Mouse (Mus musculus) brain, embryonic 14.5 days (tissue): ENCODE data around the gene Rab25. TPM values are rescaled to one million over a fixed set of nuclear protein-coding genes. Genes with fewer than 3 reads are reported as not detected.

Experiments used
- DNase-seq: peaks from one replicate; pipeline ENCODE4 v3.0.0-alpha.2; 2011; ENCODE audit warnings: low read depth
- CTCF ChIP-seq: fragments of 200-500 bp; IDR thresholded peaks from 2 replicates; pipeline ENCODE4 v1.5.1; 2012; ENCODE audit warnings: inconsistent platforms, mild to moderate bottlenecking, moderate library complexity, borderline replicate concordance; ENCODE audit not compliant: insufficient read depth, insufficient read length; ENCODE audit errors: extremely low read depth
- POLR2A ChIP-seq: fragments of 200-500 bp; IDR thresholded peaks from 2 replicates; pipeline ENCODE4 v1.6.1; 2012; ENCODE audit warnings: mild to moderate bottlenecking, inconsistent platforms, borderline replicate concordance; ENCODE audit not compliant: poor library complexity, insufficient read depth, insufficient read length, severe bottlenecking; ENCODE audit errors: extremely low read depth
- polyA plus RNA-seq: library from polyadenylated mRNA; depleted of rRNA; stranded (reverse); fragments of >200 nt; gene quantifications from 2 replicates; pipeline ENCODE4 v1.2.3, GENCODE M21; 2012; rRNA removed

The Rab25 gene
- polyA plus RNA-seq, 1 experiment, result 1.7 TPM

- peak; percentile 50 for DNase-seq
These were observed 53.1 kb downstream of the Rab25 start for GRCm38 (mm10) chr3:88494836-88495628.

GRCm38 (mm10) chr3:88493706-88494582 is 54.2 kb downstream of the Rab25 start:
- no peak for DNase-seq

More at GRCm38 (mm10) chr3:88494836-88495628, 53.1 kb downstream of the Rab25 start:
- TF ChIP-seq POLR2A (no peak), CTCF (no peak)

More at GRCm38 (mm10) chr3:88493706-88494582, 54.2 kb downstream of the Rab25 start:
- TF ChIP-seq POLR2A, result no peak
- no peak for TF ChIP-seq CTCF

Other genes starting within 250 kb of the Rab25 start
- gene Glmp, start 223.3 kb downstream of the Rab25 start, polyA plus RNA-seq, result 65.4 and 74.5 TPM in 2 replicates
- 1.7 and 1.8 TPM in 2 replicates for gene Tmem79, start 212.2 kb downstream of the Rab25 start, polyA plus RNA-seq
- gene Smg5, start 212.0 kb downstream of the Rab25 start, polyA plus RNA-seq, result 108 and 120 TPM in 2 replicates
- gene Paqr6, start 183.7 kb downstream of the Rab25 start, polyA plus RNA-seq, result 1.7 and 2.4 TPM in 2 replicates
- 0.08 and 0.28 TPM in 2 replicates for gene Bglap3, start 175.6 kb downstream of the Rab25 start, polyA plus RNA-seq
- gene Bglap2, start 169.6 kb downstream of the Rab25 start, polyA plus RNA-seq, result 1.2 TPM in 1 of 2 replicates, not detected in the other
- gene Bglap, start 163.8 kb downstream of the Rab25 start, polyA plus RNA-seq, result 0.30 and 0.63 TPM in 2 replicates
- gene Pmf1, start 138.0 kb downstream of the Rab25 start, polyA plus RNA-seq, result 35.5 and 60.7 TPM in 2 replicates
- gene Slc25a44, start 123.2 kb downstream of the Rab25 start, polyA plus RNA-seq, result 39.6 and 41.6 TPM in 2 replicates
- 57.1 and 57.6 TPM in 2 replicates for gene Sema4a, start 87.1 kb downstream of the Rab25 start, polyA plus RNA-seq
- 33.2 and 39.5 TPM in 2 replicates for gene Lmna, start 38.3 kb downstream of the Rab25 start, polyA plus RNA-seq
- 93.2 and 103 TPM in 2 replicates for gene Mex3a, start 15.9 kb downstream of the Rab25 start, polyA plus RNA-seq
- gene Lamtor2, start 4.8 kb upstream of the Rab25 start, polyA plus RNA-seq, result 121 and 122 TPM in 2 replicates
- 108 and 113 TPM in 2 replicates for gene Ubqln4, start 5.5 kb upstream of the Rab25 start, polyA plus RNA-seq
- 170 and 185 TPM in 2 replicates for gene Ssr2, start 27.6 kb upstream of the Rab25 start, polyA plus RNA-seq
- gene Arhgef2, start 57.7 kb upstream of the Rab25 start, polyA plus RNA-seq, result 106 and 137 TPM in 2 replicates
- not detected in 2 replicates for gene Rxfp4, start 104.8 kb upstream of the Rab25 start, polyA plus RNA-seq
- 115 and 169 TPM in 2 replicates for gene Khdc4, start 137.5 kb upstream of the Rab25 start, polyA plus RNA-seq
- gene Rit1, start 168.5 kb upstream of the Rab25 start, polyA plus RNA-seq, result 45.2 and 49.2 TPM in 2 replicates
- 149 and 165 TPM in 2 replicates for gene Syt11, start 226.9 kb upstream of the Rab25 start, polyA plus RNA-seq